Mouse (Mus musculus) midbrain, embryonic 14.5 days (tissue): ENCODE results near the gene Rdh13. TPM values are rescaled to one million over a fixed set of nuclear protein-coding genes. Genes with fewer than 3 reads are reported as not detected.

Experiments used
- ATAC-seq: fragments of 200-750 bp; cut with Nextera tagmentation; 2 replicates; pipeline ENCODE4 v1.8.0; 2017; ENCODE audit warnings: moderate number of reproducible peaks, moderate library complexity; ENCODE audit not compliant: low FRiP score, low TSS enrichment
- DNase-seq: peaks from one replicate; pipeline ENCODE4 v3.0.0-alpha.2; 2015
- H3K27ac ChIP-seq: fragments of 300-500 bp; sonication (generic); replicated peaks from 2 replicates; pipeline ENCODE4 v1.5.1; 2014; ENCODE audit warnings: mild to moderate bottlenecking, low read depth, low read length, moderate library complexity
- H3K27me3 ChIP-seq: fragments of 300-500 bp; sonication (generic); 2 replicates; pipeline ENCODE4 v1.6.1; 2014; ENCODE audit warnings: low read length, control low read depth, mixed read lengths; ENCODE audit not compliant: control insufficient read depth, insufficient read depth
- H3K36me3 ChIP-seq: fragments of 300-500 bp; sonication (generic); 2 replicates; pipeline ENCODE4 v1.6.1; 2014; ENCODE audit warnings: low read length, control low read depth; ENCODE audit not compliant: control insufficient read depth, insufficient read depth
- H3K4me1 ChIP-seq: fragments of 300-500 bp; sonication (generic); 2 replicates; pipeline ENCODE4 v1.6.1; 2014; ENCODE audit warnings: mild to moderate bottlenecking, antibody characterized with exemption, low read length, control low read depth; ENCODE audit not compliant: control insufficient read depth, insufficient read depth
- H3K4me2 ChIP-seq: fragments of 300-500 bp; sonication (generic); 2 replicates; pipeline ENCODE4 v1.6.1; 2014; ENCODE audit warnings: mild to moderate bottlenecking, low read length, moderate library complexity
- H3K4me3 ChIP-seq: fragments of 300-500 bp; sonication (generic); replicated peaks from 2 replicates; pipeline ENCODE4 v1.5.1; 2014; ENCODE audit warnings: low read depth, low read length
- H3K9ac ChIP-seq: fragments of 300-500 bp; sonication (generic); replicated peaks from 2 replicates; pipeline ENCODE4 v1.6.1; 2014; ENCODE audit warnings: mild to moderate bottlenecking, low read length, moderate library complexity
- H3K9me3 ChIP-seq: fragments of 300-500 bp; sonication (generic); 2 replicates; pipeline ENCODE4 v1.6.1; 2016; ENCODE audit warnings: low read length, control low read depth, mixed read lengths; ENCODE audit not compliant: control insufficient read depth
- WGBS: fragments of 180-500 bp; shearing (Covaris S2); extraction: QIAGEN DNeasy Blood & Tissue Kit; methylation state at CpG from one replicate; pipeline ENCODE4 v1.1.7; 2014; 5-methylcytosine and 5-hydroxymethylcytosine counted together
- polyA plus RNA-seq: library from polyadenylated mRNA; unstranded; fragments of >200 nt; fragmentation: Nextera tagmentation; extraction: Ambion mirVana; gene quantifications from 2 replicates; pipeline ENCODE4 v1.2.1, GENCODE M21; 2014

The Rdh13 gene
- polyA plus RNA-seq, 1 experiment from 2014 or later: 43.1 TPM

GRCm38 (mm10) chr7:4473940-4474339 lies 28.5 kb upstream of the Rdh13 start:
- no peak overlapping the region for H3K9ac ChIP-seq

GRCm38 (mm10) chr7:4471179-4471555 lies 25.7 kb upstream of the Rdh13 start:
- Histone ChIP-seq H3K4me3 (peak overlapping the region; percentile 43), H3K4me2 (peak overlapping the region; percentile 76), H3K36me3 (no peaks in the 10 kb centered on the region), H3K27ac (no peak overlapping the region), H3K9ac (peak overlapping the region; percentile 48), H3K9me3 (no peaks in the 10 kb centered on the region), H3K4me1 (0 out of 2 replicates have a peak, but pooled peaks cover 7% of the 10 kb centered on the region), H3K27me3 (peaks cover 32% of the 10 kb centered on the region)
- peak; percentile 87 for ATAC-seq
- DNase-seq: peak; percentile 92
- 2% methylated on average over 24 of the region's 24 CpGs for WGBS

More at GRCm38 (mm10) chr7:4473940-4474339, 28.5 kb upstream of the Rdh13 start:
- no peak overlapping the region for H3K4me2 ChIP-seq
- H3K27me3 ChIP-seq: peaks cover 36% of the 10 kb centered on the region
- ATAC-seq (no peak), DNase-seq (no peak)
- peaks cover 15% of the 10 kb centered on the region; the same call in 1 of the 2 replicates for H3K4me1 ChIP-seq
- no peaks in the 10 kb centered on the region for H3K9me3 ChIP-seq
- H3K27ac ChIP-seq: no peak overlapping the region
- 11% methylated on average over 19 of the region's 19 CpGs for WGBS
- no peaks in the 10 kb centered on the region for H3K36me3 ChIP-seq
- no peak overlapping the region for H3K4me3 ChIP-seq

DNA sequence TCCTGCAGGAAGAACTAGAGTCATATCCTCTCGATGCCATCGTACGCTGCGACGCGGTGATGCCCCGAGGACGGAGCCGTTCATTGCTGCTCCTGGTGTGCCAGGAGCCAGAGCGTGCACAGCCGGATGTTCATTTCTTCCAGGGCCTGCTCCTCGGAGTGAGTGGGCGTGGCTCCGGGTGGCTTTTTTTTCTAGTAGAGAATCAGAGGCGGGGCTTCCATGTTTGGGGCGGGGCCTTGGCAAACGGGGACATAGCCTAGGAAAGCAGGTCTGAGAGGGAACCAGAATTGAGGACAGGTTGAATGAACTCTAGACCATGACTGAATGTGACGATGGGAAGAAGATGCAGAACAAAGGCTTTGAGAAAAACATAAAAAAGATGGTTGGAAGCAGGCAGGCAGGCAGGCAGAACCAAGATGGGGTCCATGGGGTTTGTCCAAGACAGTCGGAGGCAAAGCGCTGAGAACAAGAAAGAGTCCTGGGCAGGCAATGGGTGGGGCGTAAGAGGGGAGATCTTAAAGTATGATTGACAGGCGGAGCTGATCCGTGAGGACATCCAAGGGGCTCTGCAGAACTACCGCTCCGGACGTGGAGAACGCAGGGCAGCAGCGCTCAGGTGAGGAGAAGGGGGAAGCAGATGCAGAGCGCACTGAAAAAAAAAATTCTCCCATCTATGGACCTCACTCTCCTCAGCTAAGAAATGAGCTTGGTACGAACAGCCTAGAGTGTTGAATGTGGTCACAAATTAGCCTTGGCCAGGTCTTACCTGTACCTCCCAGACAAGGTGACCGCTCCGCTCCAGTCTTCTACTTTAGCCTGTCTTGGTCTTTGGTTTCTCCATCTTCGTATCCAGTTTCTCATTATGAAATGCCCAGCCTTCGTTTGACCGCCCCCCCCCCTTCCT lies 25.1 kb upstream of the Rdh13 start:
- Histone ChIP-seq H3K36me3 (no peaks in the 10 kb centered on the region), H3K9me3 (no peaks in the 10 kb centered on the region), H3K27ac (0 out of 2 replicates have a peak overlapping the region, but pooled peaks have one; percentile 13), H3K9ac (peak overlapping the region; percentile 48), H3K27me3 (peaks cover 28% of the 10 kb centered on the region), H3K4me1 (0 out of 2 replicates have a peak, but pooled peaks cover 7% of the 10 kb centered on the region), H3K4me2 (peak overlapping the region; percentile 76), H3K4me3 (peak overlapping the region; percentile 43)
- DNase-seq: peak; percentile 80
- peak; percentile 59; the same call in 1 of the 2 replicates for ATAC-seq
- WGBS: 1% methylated on average over 35 of the region's 35 CpGs

DNA sequence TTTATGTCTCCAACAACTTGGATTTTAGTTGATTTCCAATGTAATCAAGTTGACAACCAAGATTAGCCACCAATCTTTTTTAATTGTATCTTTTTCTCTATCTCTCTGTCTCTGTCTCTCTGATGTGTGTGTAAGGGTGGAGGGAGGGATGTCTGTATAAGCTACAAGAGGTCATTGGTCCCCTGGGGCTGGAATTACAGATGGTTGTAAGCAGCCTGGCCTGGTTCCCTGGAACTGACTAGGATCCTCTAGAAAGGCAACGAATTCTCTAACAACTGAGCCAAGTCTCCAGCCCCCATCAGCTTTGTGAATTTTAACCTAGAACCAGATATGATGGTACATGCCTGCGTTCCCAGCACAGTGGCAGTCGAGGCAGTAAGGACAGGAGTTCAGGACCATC lies 22.4 kb upstream of the Rdh13 start:
- H3K27me3 ChIP-seq: peaks cover 9% of the 10 kb centered on the region
- no peak overlapping the region for H3K9ac ChIP-seq
- DNase-seq (no peak), ATAC-seq (no peak)
- H3K27ac ChIP-seq: no peak overlapping the region
- no peak overlapping the region for H3K4me3 ChIP-seq
- 74% methylated on average over 3 of the region's 3 CpGs for WGBS
- H3K36me3 ChIP-seq: no peaks in the 10 kb centered on the region
- H3K4me2 ChIP-seq: no peak overlapping the region
- 0 out of 2 replicates have a peak, but pooled peaks cover 7% of the 10 kb centered on the region for H3K4me1 ChIP-seq
- H3K9me3 ChIP-seq: no peaks in the 10 kb centered on the region

DNA sequence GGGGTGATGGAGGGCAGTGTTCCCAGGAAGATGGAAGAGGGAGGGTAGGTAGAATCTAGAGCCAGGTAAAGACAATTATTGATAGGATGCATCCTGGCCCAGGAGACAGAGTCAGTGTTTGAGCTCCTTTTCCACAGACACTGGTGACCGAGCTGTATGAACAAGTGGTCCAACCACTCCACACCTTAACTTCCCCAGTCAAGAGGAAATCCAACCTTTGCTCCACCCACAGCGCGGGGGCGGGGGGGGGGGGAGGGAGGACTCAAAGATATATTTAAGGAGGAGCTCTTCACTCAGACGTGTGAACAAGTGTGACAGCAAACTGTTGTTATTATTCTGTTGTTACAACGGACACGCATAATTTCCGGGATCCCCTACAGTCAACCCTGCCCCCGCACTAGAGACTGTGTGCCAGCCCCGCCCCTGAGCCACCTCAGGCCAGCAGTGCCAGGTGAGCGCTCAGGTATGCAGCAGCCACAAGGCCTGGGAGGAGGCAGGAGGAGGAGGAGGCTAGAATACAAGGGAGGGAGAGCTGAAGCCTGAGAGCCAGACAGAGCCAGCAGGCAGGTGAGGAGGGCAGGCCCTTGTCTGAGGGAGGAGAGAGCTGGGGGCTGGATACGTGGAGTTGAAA lies 18.9 kb upstream of the Rdh13 start:
- Histone ChIP-seq H3K4me3 (no peak overlapping the region), H3K27ac (no peak overlapping the region), H3K9me3 (no peaks in the 10 kb centered on the region), H3K4me2 (no peak overlapping the region), H3K9ac (no peak overlapping the region), H3K27me3 (no peaks in the 10 kb centered on the region), H3K36me3 (no peaks in the 10 kb centered on the region), H3K4me1 (no peaks in the 10 kb centered on the region)
- no peak for DNase-seq
- WGBS: 16% methylated on average over 12 of the region's 12 CpGs
- no peak for ATAC-seq

GRCm38 (mm10) chr7:4460576-4461434 lies 15.4 kb upstream of the Rdh13 start, which contains the start of gene Eps8l1:
Gene Eps8l1, plus strand, starts transcription at chr7:4460674.
- DNase-seq (no peak), ATAC-seq (0 out of 2 replicates have a peak, but pooled peaks have one; percentile 20)
- Histone ChIP-seq H3K4me2 (peak within 1 kb of the TSS; percentile 42), H3K9ac (no peak within 1 kb of the TSS; the same call in 1 of the 2 replicates), H3K36me3 (no peaks in the 10 kb centered on the region), H3K4me1 (no peaks in the 10 kb centered on the region), H3K27me3 (no peaks in the 10 kb centered on the region), H3K9me3 (no peaks in the 10 kb centered on the region), H3K27ac (no peak within 1 kb of the TSS), H3K4me3 (no peak within 1 kb of the TSS; the same call in 1 of the 2 replicates)
- 74% methylated on average over 13 of the region's 16 CpGs for WGBS

DNA sequence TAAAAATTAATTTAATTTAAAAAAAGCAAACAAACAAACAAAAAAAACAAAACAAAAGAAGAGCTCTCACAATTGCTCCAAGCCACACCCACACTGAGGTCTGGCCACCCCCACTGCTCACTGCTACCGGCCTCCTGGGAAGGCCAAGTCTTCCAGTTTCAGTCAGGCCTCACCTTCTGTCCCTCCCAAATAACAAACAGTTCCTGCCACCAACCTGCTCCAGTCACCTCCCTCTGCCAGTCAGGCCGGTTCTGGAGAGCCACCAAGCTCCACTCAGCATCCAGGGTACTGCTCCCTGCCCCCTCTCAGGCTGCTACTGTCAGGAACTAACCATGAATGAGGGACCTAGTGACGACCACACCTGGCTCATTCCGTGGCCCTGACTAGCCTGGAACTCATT lies 7.2 kb upstream of the Rdh13 start:
- Histone ChIP-seq H3K27me3 (no peaks in the 10 kb centered on the region), H3K4me2 (no peak overlapping the region), H3K9ac (no peak overlapping the region), H3K4me3 (no peak overlapping the region), H3K36me3 (no peaks in the 10 kb centered on the region), H3K4me1 (no peaks in the 10 kb centered on the region), H3K27ac (no peak overlapping the region), H3K9me3 (no peaks in the 10 kb centered on the region)
- no peak for DNase-seq
- no peak for ATAC-seq
- 39% methylated on average over 4 of the region's 4 CpGs for WGBS

GRCm38 (mm10) chr7:4449211-4449610 lies 3.8 kb upstream of the Rdh13 start:
- H3K9me3 ChIP-seq: no peaks in the 10 kb centered on the region
- no peak overlapping the region for H3K9ac ChIP-seq
- DNase-seq: no peak
- no peaks in the 10 kb centered on the region for H3K27me3 ChIP-seq
- ATAC-seq: no peak
- 0 out of 2 replicates have a peak, but pooled peaks cover 4% of the 10 kb centered on the region for H3K4me1 ChIP-seq
- H3K36me3 ChIP-seq: no peaks in the 10 kb centered on the region
- no peak overlapping the region for H3K27ac ChIP-seq
- H3K4me3 ChIP-seq: no peak overlapping the region
- H3K4me2 ChIP-seq: no peak overlapping the region
- WGBS: 7% methylated on average over 2 of the region's 2 CpGs
